ENCODE assay signal across 8 mouse cellular contexts in the genomic region with DNA sequence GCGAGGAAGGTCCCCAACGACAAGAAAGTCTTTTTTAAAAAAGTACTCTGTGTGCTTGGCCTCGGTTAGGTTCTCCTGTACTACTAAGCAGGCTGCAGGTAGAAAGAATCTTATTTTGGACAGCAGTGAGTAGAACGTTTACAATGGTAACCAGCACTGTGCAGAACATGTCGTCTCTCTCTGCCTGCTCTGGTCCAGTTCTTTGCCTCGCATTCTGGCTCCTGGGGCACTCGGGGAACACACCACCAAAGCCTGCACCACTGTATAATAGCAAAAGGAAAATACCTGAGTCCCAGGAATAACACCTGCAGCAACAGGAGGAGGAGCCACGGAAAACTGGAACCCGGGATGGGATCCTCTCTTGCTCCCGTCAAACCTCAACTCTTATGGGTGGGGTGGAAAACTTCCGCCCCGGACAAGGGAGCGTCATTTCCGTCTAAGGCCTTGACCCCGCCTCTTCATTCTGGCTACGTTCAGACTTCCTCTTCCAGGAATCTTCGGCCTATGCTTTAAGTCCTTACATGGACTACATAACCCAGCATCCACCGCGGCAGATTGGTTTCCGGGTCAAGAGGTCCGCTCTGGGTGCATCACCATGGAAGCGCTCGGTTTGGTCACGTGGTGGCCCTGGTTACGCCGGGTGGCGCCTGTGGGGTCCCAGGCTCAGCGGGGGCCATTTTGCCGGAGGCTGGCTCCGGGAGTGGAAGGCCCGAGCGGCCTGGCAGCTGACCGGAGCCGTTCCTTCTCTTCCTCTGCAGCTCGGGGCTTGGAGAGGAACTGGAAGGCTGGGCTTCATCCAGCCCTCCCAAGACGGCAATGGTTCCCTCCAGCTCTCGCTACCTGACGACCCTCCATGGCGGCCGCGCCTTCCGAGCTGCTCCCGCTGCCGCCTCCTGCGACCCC. TPM values are rescaled to one million over a fixed set of nuclear protein-coding genes. Genes with fewer than 3 reads are reported as not detected.
DNase-seq lines count a peak whose midpoint lies in the region; ATAC-seq and TF ChIP-seq lines count a peak whose summit lies in the region.

Gene Klhl28, minus strand, starts transcription at position 411 of the 903 bp plus-strand sequence.
Gene Togaram1, plus strand, starts transcription at position 681 of the 903 bp plus-strand sequence.

- no peaks in the 10 kb centered on the region for H3K36me3 ChIP-seq in embryonic facial prominence, embryonic 13.5 days
- no peaks in the 10 kb centered on the region for H3K36me3 ChIP-seq in kidney, adult 2 months (ENCODE audit: control insufficient read depth, insufficient read depth, low read length)
- no peaks in the 10 kb centered on the region for H3K36me3 ChIP-seq in limb, embryonic 12.5 days
- no peaks in the 10 kb centered on the region for H3K36me3 ChIP-seq in midbrain, embryonic 15.5 days (replicated peaks)
- H3K36me3 ChIP-seq in spleen, adult 2 months (ENCODE audit: control insufficient read depth, insufficient read depth, low read length) = no peaks in the 10 kb centered on the region

- H3K9me3 ChIP-seq in embryonic facial prominence, embryonic 13.5 days = no peaks in the 10 kb centered on the region
- H3K9me3 ChIP-seq in limb, embryonic 12.5 days = no peaks in the 10 kb centered on the region
- no peaks in the 10 kb centered on the region for H3K9me3 ChIP-seq in midbrain, embryonic 15.5 days

- H3K4me1 ChIP-seq in embryonic facial prominence, embryonic 13.5 days = peaks cover 29% of the 10 kb centered on the region
- no peaks in the 10 kb centered on the region; the same call in 1 of the 2 replicates for H3K4me1 ChIP-seq in kidney, adult 2 months (ENCODE audit: control insufficient read depth, insufficient read depth, low read length)
- peaks cover 23% of the 10 kb centered on the region for H3K4me1 ChIP-seq in limb, embryonic 12.5 days (replicated peaks)
- H3K4me1 ChIP-seq in midbrain, embryonic 15.5 days = peaks cover 47% of the 10 kb centered on the region
- H3K4me1 ChIP-seq in spleen, adult 2 months (ENCODE audit: control insufficient read depth, insufficient read depth, insufficient read length) = peaks cover 4% of the 10 kb centered on the region; the same call in 1 of the 2 replicates

- peak; percentile 70 for TF ChIP-seq POLR2A in kidney, adult 2 months (IDR thresholded peaks at IDR 0.05; ENCODE audit: low read depth, low read length)
- TF ChIP-seq POLR2A in spleen, adult 2 months (IDR thresholded peaks at IDR 0.05; ENCODE audit: low read depth, low read length) = peak; percentile 71

- H3K9ac ChIP-seq in embryonic facial prominence, embryonic 13.5 days = peak within 1 kb of the TSS; percentile 90
- H3K9ac ChIP-seq in limb, embryonic 12.5 days (replicated peaks) = peak within 1 kb of the TSS; percentile 86
- H3K9ac ChIP-seq in midbrain, embryonic 15.5 days = peak within 1 kb of the TSS; percentile 84

- H3K4me2 ChIP-seq in embryonic facial prominence, embryonic 13.5 days = peak within 1 kb of the TSS; percentile 96
- H3K4me2 ChIP-seq in limb, embryonic 12.5 days = peak within 1 kb of the TSS; percentile 98
- peak within 1 kb of the TSS; percentile 93 for H3K4me2 ChIP-seq in midbrain, embryonic 15.5 days

- peak; percentile 96 for DNase-seq in 3134 (ENCODE audit: extremely low read depth, insufficient read length, low spot score)
- DNase-seq in adrenal gland, postnatal 36 days = peak; percentile 99 to 100
- peak; percentile 100 for DNase-seq in heart, adult 18-20 months
- peak; percentile 100 for DNase-seq in kidney, adult 2 months
- DNase-seq in spleen, adult 2 months (ENCODE audit: low read depth in 1 of 2, low spot score in 2 of 2) = peak; percentile 99 to 100

- no peak for TF ChIP-seq CTCF in kidney, adult 2 months (conservative IDR thresholded peaks at IDR 0.05; ENCODE audit: insufficient read depth, insufficient read length, low read depth, low read length)
- no peak for TF ChIP-seq CTCF in spleen, adult 2 months (IDR thresholded peaks at IDR 0.05; ENCODE audit: extremely low read depth, insufficient read depth, insufficient read length, insufficient replicate concordance)

- peak within 1 kb of the TSS; percentile 86 for H3K27ac ChIP-seq in embryonic facial prominence, embryonic 13.5 days
- peak within 1 kb of the TSS; percentile 81 for H3K27ac ChIP-seq in kidney, adult 2 months (ENCODE audit: insufficient read depth, low read depth, low read length)
- H3K27ac ChIP-seq in limb, embryonic 12.5 days = peak within 1 kb of the TSS; percentile 86
- peak within 1 kb of the TSS; percentile 90 for H3K27ac ChIP-seq in midbrain, embryonic 15.5 days
- peak within 1 kb of the TSS; percentile 75 for H3K27ac ChIP-seq in spleen, adult 2 months (ENCODE audit: insufficient read depth, low read length)

- peak; percentile 99 for ATAC-seq in embryonic facial prominence, embryonic 13.5 days (ENCODE audit: insufficient number of reproducible peaks, insufficient read depth, low FRiP score, low TSS enrichment, low read depth)
- ATAC-seq in limb, embryonic 12.5 days (ENCODE audit: insufficient number of reproducible peaks, insufficient read depth, low FRiP score, low TSS enrichment, low read depth) = peak; percentile 100
- ATAC-seq in midbrain, embryonic 15.5 days (replicated peaks) = peak; percentile 99

- no peaks in the 10 kb centered on the region for H3K27me3 ChIP-seq in embryonic facial prominence, embryonic 13.5 days
- no peaks in the 10 kb centered on the region for H3K27me3 ChIP-seq in kidney, adult 2 months (replicated peaks; ENCODE audit: control insufficient read depth, insufficient read depth, low read length)
- H3K27me3 ChIP-seq in limb, embryonic 12.5 days = no peaks in the 10 kb centered on the region
- H3K27me3 ChIP-seq in midbrain, embryonic 15.5 days (replicated peaks) = no peaks in the 10 kb centered on the region
- H3K27me3 ChIP-seq in spleen, adult 2 months (ENCODE audit: control insufficient read depth, insufficient read depth, low read length) = no peaks in the 10 kb centered on the region

- peak within 1 kb of the TSS; percentile 89 for H3K4me3 ChIP-seq in embryonic facial prominence, embryonic 13.5 days
- peak within 1 kb of the TSS; percentile 96 for H3K4me3 ChIP-seq in kidney, adult 2 months (ENCODE audit: insufficient read depth, low read depth, low read length)
- H3K4me3 ChIP-seq in limb, embryonic 12.5 days (replicated peaks) = peak within 1 kb of the TSS; percentile 85
- H3K4me3 ChIP-seq in midbrain, embryonic 15.5 days = peak within 1 kb of the TSS; percentile 78
- peak within 1 kb of the TSS; percentile 90 for H3K4me3 ChIP-seq in spleen, adult 2 months (ENCODE audit: extremely low read depth, insufficient read depth, insufficient read length)

- under 1% methylated on average over 40 of the region's 45 CpGs for WGBS in embryonic facial prominence, embryonic 13.5 days
- WGBS in kidney, adult 2 months = under 1% methylated on average over 45 of the region's 45 CpGs
- WGBS in limb, embryonic 12.5 days = under 1% methylated on average over 45 of the region's 45 CpGs
- WGBS in midbrain, embryonic 15.5 days = under 1% methylated on average over 45 of the region's 45 CpGs
- WGBS in spleen, adult 2 months = under 1% methylated on average over 45 of the region's 45 CpGs

RNA-seq across cellular contexts. Expression of gene Klhl28, which starts in this region (rescaled TPM):
- total RNA-seq in adrenal gland, postnatal 36 days (2021) = 10 to 100 TPM; 13.0 to 13.8 TPM
- 14.0 and 15.6 TPM in 2 replicates for polyA plus RNA-seq in embryonic facial prominence, embryonic 13.5 days (2015; fragmentation: Nextera tagmentation; extraction: Ambion mirVana)
- total RNA-seq in heart, adult 18-20 months (2021) = 10 to 100 TPM; 12.7 to 12.9 TPM
- polyA plus RNA-seq in kidney, adult 2 months (2012; rRNA removed) = 1.4 and 2.2 TPM in 2 replicates
- polyA plus RNA-seq in limb, embryonic 12.5 days (2016; fragmentation: Nextera tagmentation; extraction: Ambion mirVana) = 9.9 and 10.8 TPM in 2 replicates
- 27.2 and 27.7 TPM in 2 replicates for polyA plus RNA-seq in midbrain, embryonic 15.5 days (2015; fragmentation: Nextera tagmentation; extraction: Ambion mirVana)
- polyA plus RNA-seq in spleen, adult 2 months (2012; rRNA removed) = 1.9 and 2.2 TPM in 2 replicates

RNA-seq across cellular contexts. Expression of gene Togaram1, which starts in this region (rescaled TPM):
- total RNA-seq in adrenal gland, postnatal 36 days (2021) = 10 to 100 TPM; 35.8 to 40.9 TPM
- polyA plus RNA-seq in embryonic facial prominence, embryonic 13.5 days (2015; fragmentation: Nextera tagmentation; extraction: Ambion mirVana) = 31.6 and 32.8 TPM in 2 replicates
- total RNA-seq in heart, adult 18-20 months (2021) = 1 to 10 TPM; 7.9 to 8.4 TPM
- 4.8 and 5.8 TPM in 2 replicates for polyA plus RNA-seq in kidney, adult 2 months (2012; rRNA removed)
- 29.6 and 31.0 TPM in 2 replicates for polyA plus RNA-seq in limb, embryonic 12.5 days (2016; fragmentation: Nextera tagmentation; extraction: Ambion mirVana)
- 19.1 and 25.4 TPM in 2 replicates for polyA plus RNA-seq in midbrain, embryonic 15.5 days (2015; fragmentation: Nextera tagmentation; extraction: Ambion mirVana)
- 2.5 and 3.4 TPM in 2 replicates for polyA plus RNA-seq in spleen, adult 2 months (2012; rRNA removed)

Comparison
In these comparisons a context has a peak if more than half of its experiments do, and no peak if none do; other contexts are left out.
1. Peak in every context shown above with its lines: DNase-seq, ATAC-seq, H3K4me3 ChIP-seq and H3K27ac ChIP-seq.